Comparison of ENCODE assay signal across 22 mouse cellular contexts in genomic region chr4:149858584-149858983, GRCm38 (mm10).
A peak's percentile ranks its signal among the peaks of the same experiment; 100 is the strongest.
DNase-seq lines count a peak whose midpoint lies in the region; ATAC-seq and TF ChIP-seq lines count a peak whose summit lies in the region.
"Had no signal": no experiment of that assay in that cellular context is flagged by ENCODE, and none has a peak within 500 bp of the region (broad histone marks: within the 10 kb centered on the region; RNA-seq: fewer than 3 reads in every experiment).

No protein-coding gene starts in this region.

- no peak for TF ChIP-seq POLR2A in myocyte (IDR thresholded peaks at IDR 0.05; ENCODE audit: insufficient read length, low read depth)

- H3K36me3 ChIP-seq in limb, embryonic 10.5 days = no peaks in the 10 kb centered on the region
- no peaks in the 10 kb centered on the region for H3K36me3 ChIP-seq in myocyte (ENCODE audit: control insufficient read depth, insufficient read depth)
- H3K36me3 ChIP-seq in midbrain, embryonic 11.5 days (ENCODE audit: control insufficient read depth, insufficient read depth, low read length) = no peaks in the 10 kb centered on the region
- H3K36me3 ChIP-seq: heart, embryonic 15.5 days; hindbrain, embryonic 10.5 days; limb, embryonic 13.5 days; stomach, embryonic 15.5 days had no signal

- peak; percentile 85 for DNase-seq in layer of hippocampus, adult 9-11 months
- no peak for DNase-seq in layer of hippocampus, postnatal 25 days (ENCODE audit: extremely low spot score in 1 of 2, low spot score in 1 of 2)
- peak; percentile 69 for DNase-seq in NIH3T3 (ENCODE audit: low read depth)
- DNase-seq in limb, embryonic 10.5 days (ENCODE audit: low spot score) = no peak
- DNase-seq in gastrocnemius, adult 8-10 months (ENCODE audit: low spot score in 2 of 2) = no peak
- no peak for DNase-seq in midbrain, embryonic 11.5 days (ENCODE audit: low spot score, missing footprints)
- DNase-seq: cerebellum, adult 18-20 months; cerebellum, postnatal 36 days; forebrain, postnatal 0 days; gastrocnemius, adult 2 months; heart, adult 2 months; kidney, adult 9 months; spleen, adult 18-20 months; thymus, adult 2 months had no signal

- H3K9ac ChIP-seq in midbrain, embryonic 11.5 days (ENCODE audit: low read length) = no peak overlapping the region
- H3K9ac ChIP-seq: forebrain, postnatal 0 days; heart, embryonic 15.5 days; limb, embryonic 13.5 days; liver, embryonic 14.5 days; stomach, embryonic 15.5 days had no signal

- ATAC-seq in midbrain, embryonic 11.5 days (ENCODE audit: low FRiP score) = no peak
- ATAC-seq: forebrain, postnatal 0 days had no signal

- H3K27me3 ChIP-seq in limb, embryonic 10.5 days (ENCODE audit: low read depth, poor library complexity, severe bottlenecking) = no peaks in the 10 kb centered on the region
- no peaks in the 10 kb centered on the region for H3K27me3 ChIP-seq in myocyte (ENCODE audit: control insufficient read depth, insufficient read depth, insufficient read length)
- no peaks in the 10 kb centered on the region for H3K27me3 ChIP-seq in midbrain, embryonic 11.5 days (ENCODE audit: control insufficient read depth, insufficient read depth, low read length)
- H3K27me3 ChIP-seq: limb, embryonic 13.5 days; stomach, embryonic 15.5 days had no signal

- peaks cover 36% of the 10 kb centered on the region for H3K4me1 ChIP-seq in limb, embryonic 10.5 days
- peaks cover 7% of the 10 kb centered on the region for H3K4me1 ChIP-seq in midbrain, embryonic 11.5 days (ENCODE audit: control insufficient read depth, insufficient read depth, low read length)

- H3K4me3 ChIP-seq in limb, embryonic 10.5 days = no peak overlapping the region
- no peak overlapping the region for H3K4me3 ChIP-seq in myocyte
- H3K4me3 ChIP-seq in midbrain, embryonic 11.5 days (ENCODE audit: low read depth, low read length) = no peak overlapping the region
- H3K4me3 ChIP-seq: erythroblast, embryonic 14.5 days; gastrocnemius, adult 2 months; heart, adult 2 months; heart, embryonic 15.5 days; hindbrain, embryonic 10.5 days; limb, embryonic 13.5 days; megakaryocyte, embryonic 14.5 days; stomach, embryonic 15.5 days had no signal

- 77% methylated on average over 8 of the region's 8 CpGs for whole genome bisulfite sequencing in limb, embryonic 10.5 days
- 74% methylated on average over 8 of the region's 8 CpGs for WGBS in midbrain, embryonic 11.5 days

- 0 out of 2 replicates have a peak overlapping the region, but pooled peaks have one; percentile 15 for H3K27ac ChIP-seq in limb, embryonic 10.5 days
- H3K27ac ChIP-seq in midbrain, embryonic 11.5 days (ENCODE audit: low read depth, low read length) = no peak overlapping the region
- H3K27ac ChIP-seq: gastrocnemius, adult 2 months; heart, adult 2 months; heart, embryonic 15.5 days; limb, embryonic 13.5 days; liver, embryonic 14.5 days; stomach, embryonic 15.5 days had no signal

- no peak overlapping the region for H3K4me2 ChIP-seq in myocyte (ENCODE audit: low read depth)
- H3K4me2 ChIP-seq in midbrain, embryonic 11.5 days = no peak overlapping the region
- H3K4me2 ChIP-seq: heart, embryonic 15.5 days; limb, embryonic 13.5 days; stomach, embryonic 15.5 days had no signal

- H3K9me3 ChIP-seq in limb, embryonic 10.5 days (replicated peaks) = no peaks in the 10 kb centered on the region
- no peaks in the 10 kb centered on the region for H3K9me3 ChIP-seq in midbrain, embryonic 11.5 days (ENCODE audit: control insufficient read depth, low read length)
- H3K9me3 ChIP-seq: heart, embryonic 15.5 days; hindbrain, embryonic 10.5 days; limb, embryonic 13.5 days; stomach, embryonic 15.5 days had no signal

- H3K79me2 ChIP-seq in myocyte (ENCODE audit: control insufficient read depth, insufficient read depth) = no peaks in the 10 kb centered on the region

- no peak overlapping the region for H3ac ChIP-seq in myocyte (ENCODE audit: control insufficient read depth, insufficient read length)

TF ChIP-seq in myocyte, 11 proteins besides CTCF, POLR2A, EP300 and RAD21:
- TF ChIP-seq CEBPB (IDR thresholded peaks at IDR 0.05; ENCODE audit: insufficient read depth, poor library complexity, severe bottlenecking) = peak; percentile 59; the same call in 1 of the 2 replicates
- no peak for TF ChIP-seq E2F4 (IDR thresholded peaks at IDR 0.05; ENCODE audit: insufficient read depth)

Comparison
In these comparisons a context has a peak if more than half of its experiments do, and no peak if none do; other contexts are left out.
1. DNase-seq: peak in layer of hippocampus, adult 9-11 months (single experiment) and NIH3T3 (single experiment); none in layer of hippocampus, postnatal 25 days (0 of 2), limb, embryonic 10.5 days (single experiment), gastrocnemius, adult 8-10 months (0 of 2) and midbrain, embryonic 11.5 days (single experiment).